Mouse (Mus musculus) kidney, embryonic 15.5 days (tissue): ENCODE measurements at regions not wholly inside any gene's neighbourhood (a gene's known extent, or its start where the extent isn't known, plus 50 kb on each side); places are given as distances from the start of the nearest gene placed in this dataset.
A peak's percentile ranks its signal among the peaks of the same experiment; 100 is the strongest.

Source experiments
- ATAC-seq: fragments of 200-750 bp; cut with Nextera tagmentation; replicated peaks from 2 replicates; pipeline ENCODE4 v1.8.0; 2017; ENCODE audit warnings: moderate TSS enrichment; ENCODE audit not compliant: low FRiP score
- H3K27ac ChIP-seq: fragments of 300-500 bp; sonication (generic); 2 replicates; pipeline ENCODE4 v1.5.1; 2015; ENCODE audit warnings: mild to moderate bottlenecking, inconsistent platforms
- H3K27me3 ChIP-seq: fragments of 300-500 bp; sonication (generic); 2 replicates; pipeline ENCODE4 v1.6.1; 2015; ENCODE audit warnings: inconsistent platforms
- H3K36me3 ChIP-seq: fragments of 300-500 bp; sonication (generic); 2 replicates; pipeline ENCODE4 v1.6.1; 2015; ENCODE audit warnings: inconsistent platforms
- H3K4me1 ChIP-seq: fragments of 300-500 bp; sonication (generic); 2 replicates; pipeline ENCODE4 v1.6.1; 2015; ENCODE audit warnings: inconsistent platforms
- H3K4me2 ChIP-seq: fragments of 300-500 bp; sonication (generic); 2 replicates; pipeline ENCODE4 v1.6.1; 2015; ENCODE audit warnings: moderate library complexity, mild to moderate bottlenecking, inconsistent platforms
- H3K4me3 ChIP-seq: fragments of 300-500 bp; sonication (generic); replicated peaks from 2 replicates; pipeline ENCODE4 v1.5.1; 2015; ENCODE audit warnings: mild to moderate bottlenecking, inconsistent platforms
- H3K9ac ChIP-seq: fragments of 300-500 bp; sonication (generic); 2 replicates; pipeline ENCODE4 v1.6.1; 2015; ENCODE audit warnings: mild to moderate bottlenecking, inconsistent platforms
- H3K9me3 ChIP-seq: fragments of 300-500 bp; sonication (generic); replicated peaks from 2 replicates; pipeline ENCODE4 v1.6.1; 2016; ENCODE audit warnings: inconsistent platforms
- WGBS: fragments of 180-500 bp; shearing (Covaris S2); methylation state at CpG from one replicate; pipeline ENCODE4 v1.1.7; 2015; ENCODE audit warnings: mixed read lengths; 5-methylcytosine and 5-hydroxymethylcytosine counted together

DNA sequence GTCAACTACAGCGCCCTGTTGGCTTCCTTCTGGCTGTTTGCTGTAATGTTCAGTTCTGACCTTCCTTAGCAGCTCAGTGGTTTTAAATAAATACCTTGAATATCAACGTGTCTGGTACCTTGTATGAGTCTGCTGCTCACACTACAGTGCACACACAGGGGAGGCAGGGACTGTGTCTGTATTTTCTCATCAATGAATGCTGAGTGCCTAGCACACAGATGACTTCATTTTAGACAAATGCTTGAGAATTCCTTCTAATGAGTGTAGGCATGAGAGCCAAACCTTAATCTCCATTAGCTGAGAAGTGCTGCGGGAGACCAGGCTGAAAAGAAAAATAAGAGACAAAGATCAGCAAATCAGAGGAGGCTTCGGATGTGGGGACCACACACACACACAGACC is 162.0 kb upstream of the Hmga2 start:
- Histone ChIP-seq H3K9me3 (no peaks in the 10 kb centered on the region), H3K9ac (no peak overlapping the region), H3K4me3 (no peak overlapping the region), H3K36me3 (no peaks in the 10 kb centered on the region), H3K27me3 (no peaks in the 10 kb centered on the region), H3K4me1 (peaks cover 25% of the 10 kb centered on the region; the same call in 1 of the 2 replicates), H3K4me2 (no peak overlapping the region), H3K27ac (no peak overlapping the region)
- WGBS, result 61% methylated on average over 4 of the region's 4 CpGs
- ATAC-seq, result no peak

DNA sequence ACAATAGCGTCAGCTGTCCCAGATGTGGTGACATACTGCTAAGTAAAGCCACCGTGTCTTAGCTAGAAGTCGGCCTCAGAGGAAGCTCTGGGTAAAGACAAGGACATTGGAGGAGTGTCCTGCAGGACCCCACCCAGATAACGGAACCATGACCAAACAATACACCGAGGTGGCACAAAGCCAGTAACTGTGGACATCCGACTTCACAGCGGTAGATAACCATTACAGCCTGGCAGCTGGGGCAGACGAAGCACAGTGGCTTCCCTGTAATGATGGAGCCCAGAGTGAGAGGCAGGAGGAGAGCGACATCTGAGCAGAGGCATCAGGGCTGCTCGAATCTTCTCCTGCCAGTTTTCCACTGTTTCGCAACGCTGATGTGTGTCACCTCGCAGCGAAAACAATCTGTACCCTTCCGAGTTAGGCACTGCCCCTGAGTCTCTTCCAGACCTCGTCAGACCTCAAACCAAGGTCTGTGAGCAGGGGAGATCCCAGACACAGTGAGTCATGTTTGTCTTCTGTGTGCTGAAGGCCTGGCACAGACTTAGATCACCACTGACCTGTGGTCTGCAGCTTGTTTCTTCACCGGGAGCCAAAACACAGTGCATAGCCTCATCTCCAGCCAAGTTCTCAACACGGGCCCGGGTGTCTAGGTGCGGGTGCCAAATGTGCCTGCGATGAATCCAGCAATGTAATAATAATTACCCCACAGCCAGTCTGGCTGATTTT is 159.7 kb upstream of the Hmga2 start:
- ATAC-seq, result no peak
- Histone ChIP-seq H3K4me2 (no peak overlapping the region), H3K27ac (no peak overlapping the region), H3K4me3 (no peak overlapping the region), H3K9me3 (no peaks in the 10 kb centered on the region), H3K27me3 (no peaks in the 10 kb centered on the region), H3K9ac (no peak overlapping the region), H3K36me3 (no peaks in the 10 kb centered on the region), H3K4me1 (peaks cover 23% of the 10 kb centered on the region; the same call in 1 of the 2 replicates)
- 58% methylated on average over 21 of the region's 21 CpGs for WGBS

DNA sequence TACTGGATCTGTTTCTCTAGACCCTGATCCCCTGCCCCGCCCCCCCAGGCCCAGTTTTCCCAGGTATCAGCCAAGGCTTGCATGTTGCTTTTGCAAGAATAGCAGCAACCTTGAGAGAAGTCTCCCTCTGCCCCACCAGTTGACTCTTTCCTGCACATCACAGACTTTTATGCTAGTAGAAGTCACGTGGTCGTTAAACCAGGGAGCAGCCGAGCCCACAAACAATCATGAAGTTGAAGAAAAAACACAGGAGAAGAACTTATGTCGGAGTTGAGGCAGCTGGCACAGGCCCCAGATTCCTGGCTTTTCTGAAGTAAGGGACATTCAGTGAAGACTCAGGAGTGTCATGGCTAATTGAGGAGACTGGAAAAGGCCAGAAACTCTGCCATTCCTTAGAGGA is 158.9 kb upstream of the Hmga2 start:
- Histone ChIP-seq H3K9me3 (no peaks in the 10 kb centered on the region), H3K36me3 (no peaks in the 10 kb centered on the region), H3K9ac (no peak overlapping the region), H3K27ac (no peak overlapping the region), H3K4me2 (no peak overlapping the region), H3K4me3 (no peak overlapping the region), H3K27me3 (no peaks in the 10 kb centered on the region), H3K4me1 (peaks cover 18% of the 10 kb centered on the region; the same call in 1 of the 2 replicates)
- ATAC-seq, result no peak
- 55% methylated on average over 5 of the region's 5 CpGs for WGBS

DNA sequence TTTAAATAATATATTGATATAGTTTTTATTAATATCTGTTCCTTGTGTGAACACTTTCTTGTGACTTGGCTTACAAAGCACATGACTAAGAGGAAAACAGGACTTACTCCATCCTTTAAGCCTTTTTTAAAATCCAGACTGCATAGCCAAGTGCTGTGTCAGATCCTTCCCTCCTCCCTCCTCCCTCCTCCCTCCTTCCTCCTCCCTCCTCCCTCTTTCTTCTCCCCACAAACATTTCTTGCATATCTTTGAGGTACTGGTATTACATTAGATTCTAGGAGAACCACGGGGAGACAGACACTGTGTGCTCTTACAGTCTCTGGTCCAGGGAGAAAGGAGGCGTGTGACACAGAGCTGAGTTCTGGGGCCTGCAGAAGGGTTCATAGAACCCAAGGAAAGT is 155.8 kb upstream of the Hmga2 start:
- WGBS, result 72% methylated on average over 2 of the region's 2 CpGs
- Histone ChIP-seq H3K27me3 (no peaks in the 10 kb centered on the region), H3K4me1 (peaks cover 15% of the 10 kb centered on the region; the same call in 1 of the 2 replicates), H3K36me3 (no peaks in the 10 kb centered on the region), H3K9me3 (no peaks in the 10 kb centered on the region), H3K27ac (no peak overlapping the region), H3K9ac (no peak overlapping the region), H3K4me2 (no peak overlapping the region), H3K4me3 (no peak overlapping the region)
- ATAC-seq, result no peak

DNA sequence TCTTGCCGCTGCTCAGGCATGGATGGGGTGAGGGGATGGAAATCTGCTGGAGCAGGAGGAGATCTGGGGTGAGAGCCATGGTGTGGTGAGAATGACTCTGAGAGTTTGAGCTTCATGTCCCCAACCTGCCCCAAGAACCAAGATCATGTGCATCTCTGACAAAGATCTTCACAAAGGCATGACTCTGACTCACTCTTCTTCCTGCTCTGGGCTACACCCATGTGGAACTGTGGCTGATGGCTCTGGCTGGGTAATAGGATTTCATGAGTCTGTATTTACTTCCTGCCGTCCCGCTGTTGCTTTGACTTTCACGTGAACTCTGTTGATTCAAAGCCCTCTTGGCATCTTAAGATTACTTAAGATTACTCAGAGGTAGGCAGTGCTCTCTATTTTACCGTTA is 151.8 kb upstream of the Hmga2 start:
- H3K27me3 ChIP-seq, result no peaks in the 10 kb centered on the region
- H3K9ac ChIP-seq, result no peak overlapping the region
- no peak overlapping the region for H3K27ac ChIP-seq
- H3K36me3 ChIP-seq, result no peaks in the 10 kb centered on the region
- ATAC-seq, result no peak
- 73% methylated on average over 5 of the region's 5 CpGs for WGBS
- no peaks in the 10 kb centered on the region for H3K9me3 ChIP-seq
- peaks cover 7% of the 10 kb centered on the region; the same call in 1 of the 2 replicates for H3K4me1 ChIP-seq
- H3K4me2 ChIP-seq, result no peak overlapping the region
- no peak overlapping the region for H3K4me3 ChIP-seq

DNA sequence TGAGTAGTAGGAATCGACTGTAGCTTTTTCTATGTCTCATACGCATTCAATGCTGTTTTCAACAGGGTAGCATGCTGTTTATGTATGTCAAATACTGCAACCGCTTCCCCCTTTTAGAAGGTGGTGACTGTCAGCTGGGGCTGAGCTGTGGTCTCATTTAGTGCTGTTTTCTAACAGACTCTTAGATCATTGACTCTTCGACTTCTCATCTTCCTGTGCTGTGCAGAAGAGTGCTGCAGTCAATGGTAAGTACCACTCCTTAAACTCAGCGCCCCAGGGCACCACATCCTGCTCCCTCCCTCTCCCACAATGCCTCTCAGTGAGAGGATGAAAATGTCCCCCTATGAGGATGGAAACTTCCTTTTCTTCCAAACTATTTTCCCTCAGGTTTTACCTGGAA is 149.2 kb upstream of the Hmga2 start:
- Histone ChIP-seq H3K36me3 (no peaks in the 10 kb centered on the region), H3K27me3 (no peaks in the 10 kb centered on the region), H3K27ac (no peak overlapping the region), H3K4me3 (no peak overlapping the region), H3K4me2 (no peak overlapping the region), H3K9me3 (no peaks in the 10 kb centered on the region), H3K9ac (no peak overlapping the region), H3K4me1 (peaks cover 4% of the 10 kb centered on the region; the same call in 1 of the 2 replicates)
- WGBS, result 80% methylated on average over 5 of the region's 5 CpGs
- ATAC-seq, result no peak

DNA sequence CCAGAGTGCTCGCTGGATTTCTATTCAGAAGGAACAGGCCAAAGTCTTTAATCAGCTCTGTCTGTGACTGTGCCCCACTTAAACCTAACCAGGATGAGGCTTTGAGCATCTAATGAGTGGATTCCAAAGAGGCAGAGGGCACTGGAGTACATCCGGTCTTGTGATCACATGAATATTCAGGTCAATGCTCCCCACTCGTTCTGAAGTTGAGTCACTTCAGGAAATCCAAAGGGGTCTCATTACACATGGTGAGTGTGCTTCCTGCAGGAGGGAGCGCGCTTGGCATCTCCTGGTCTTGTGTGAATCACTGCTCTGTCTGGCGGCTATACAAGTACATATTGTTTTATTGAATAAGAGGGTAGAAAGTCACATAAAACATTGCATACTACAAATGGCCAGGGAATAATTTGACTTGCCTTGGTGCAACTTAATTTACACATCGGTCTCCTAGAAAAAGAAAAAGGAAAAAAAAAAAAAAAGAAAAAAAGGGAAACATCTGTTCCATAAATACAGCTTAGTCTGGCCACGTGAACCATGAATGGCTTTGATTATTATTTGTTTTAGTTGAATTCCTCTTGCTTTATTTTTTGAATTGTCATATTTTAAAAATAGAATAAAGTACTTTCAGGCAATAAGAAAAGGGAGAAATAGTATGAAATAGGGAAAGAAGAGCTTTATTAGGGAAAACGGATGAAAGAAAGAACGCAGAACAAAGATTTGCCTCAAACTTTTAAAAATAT is 148.1 kb upstream of the Hmga2 start:
- Histone ChIP-seq H3K4me1 (peaks cover 4% of the 10 kb centered on the region; the same call in 1 of the 2 replicates), H3K4me3 (no peak overlapping the region), H3K9ac (no peak overlapping the region), H3K27ac (no peak overlapping the region), H3K9me3 (no peaks in the 10 kb centered on the region), H3K4me2 (no peak overlapping the region), H3K36me3 (no peaks in the 10 kb centered on the region), H3K27me3 (no peaks in the 10 kb centered on the region)
- ATAC-seq, result no peak
- WGBS, result 48% methylated on average over 10 of the region's 10 CpGs

DNA sequence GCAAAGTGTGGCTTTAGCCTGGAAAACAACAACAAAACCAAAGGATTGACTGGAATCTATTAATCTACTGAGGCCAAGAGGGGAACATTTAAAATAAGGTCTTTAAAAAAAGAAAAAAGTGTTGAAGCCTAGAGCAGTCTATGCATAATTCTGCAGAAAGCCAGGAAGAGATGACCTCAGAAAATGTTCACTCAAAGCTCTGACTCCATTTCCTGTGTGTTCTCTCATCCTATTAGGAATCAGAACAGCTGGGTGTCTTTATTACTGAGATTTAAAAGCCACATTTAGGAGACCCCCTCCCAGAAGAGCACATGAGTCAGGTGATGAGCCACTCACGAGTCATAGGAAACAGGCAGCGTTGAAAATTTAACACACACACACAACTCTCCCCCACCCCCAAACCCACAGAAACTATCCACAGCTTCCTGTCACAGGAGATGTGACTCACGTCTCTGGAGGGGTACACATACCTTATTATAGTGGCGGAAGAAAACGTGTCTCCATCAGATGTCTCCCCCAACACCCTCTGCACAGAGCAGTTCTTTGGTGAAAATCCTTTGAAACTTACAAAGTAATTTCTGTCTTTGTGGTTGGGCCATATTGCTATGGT is 140.2 kb upstream of the Hmga2 start:
- H3K9ac ChIP-seq, result no peak overlapping the region
- no peak overlapping the region for H3K4me2 ChIP-seq
- WGBS, result 51% methylated on average over 5 of the region's 5 CpGs
- H3K27ac ChIP-seq, result peak overlapping the region; percentile 32; the same call in 1 of the 2 replicates
- H3K36me3 ChIP-seq, result no peaks in the 10 kb centered on the region
- H3K27me3 ChIP-seq, result no peaks in the 10 kb centered on the region
- H3K9me3 ChIP-seq, result no peaks in the 10 kb centered on the region
- peaks cover 24% of the 10 kb centered on the region for H3K4me1 ChIP-seq
- no peak overlapping the region for H3K4me3 ChIP-seq
- no peak for ATAC-seq

DNA sequence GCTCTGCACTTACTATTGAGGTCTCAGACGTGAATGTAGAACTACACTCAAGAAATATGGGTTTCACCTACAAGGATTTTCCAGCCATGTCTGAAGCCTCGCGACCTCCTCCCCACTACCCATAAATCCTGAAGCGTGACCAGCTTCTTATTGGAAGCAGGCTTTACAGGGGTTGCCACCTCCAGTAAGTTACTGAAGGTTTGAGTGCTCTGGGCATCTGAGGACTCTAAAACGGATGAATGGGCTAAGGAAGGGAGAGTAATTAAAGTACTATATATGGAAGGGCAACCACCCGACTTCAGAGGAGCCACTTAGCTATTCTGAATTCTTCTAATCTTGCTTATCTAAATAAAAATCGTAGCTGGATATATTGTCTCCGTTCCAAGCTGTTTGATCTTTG is 136.1 kb upstream of the Hmga2 start:
- Histone ChIP-seq H3K27me3 (no peaks in the 10 kb centered on the region), H3K4me3 (no peak overlapping the region), H3K36me3 (no peaks in the 10 kb centered on the region), H3K9me3 (no peaks in the 10 kb centered on the region), H3K27ac (no peak overlapping the region), H3K4me2 (no peak overlapping the region), H3K9ac (no peak overlapping the region), H3K4me1 (peaks cover 27% of the 10 kb centered on the region)
- peak; percentile 87 for ATAC-seq
- WGBS, result 11% methylated on average over 8 of the region's 8 CpGs

DNA sequence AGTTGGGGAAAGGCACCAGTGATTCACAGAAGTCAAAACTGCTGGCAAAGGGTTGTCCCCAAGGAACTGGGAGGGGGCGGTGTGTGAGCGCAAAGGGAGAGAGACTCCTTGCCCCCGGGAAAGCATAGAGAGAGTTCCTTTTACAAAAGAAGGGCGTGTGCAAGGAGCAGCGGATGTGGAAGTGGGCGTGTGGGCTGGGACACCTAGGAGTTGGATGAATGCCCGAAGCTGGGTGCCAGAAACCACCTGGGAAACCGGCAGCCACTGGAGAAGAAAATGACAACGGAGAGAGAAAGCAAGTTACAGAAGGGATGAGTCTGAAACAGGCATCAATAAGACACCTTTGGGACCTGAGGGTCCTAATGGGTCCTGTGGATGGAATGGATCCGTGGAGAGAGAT is 133.8 kb upstream of the Hmga2 start:
- 73% methylated on average over 10 of the region's 10 CpGs for WGBS
- H3K27ac ChIP-seq, result no peak overlapping the region
- no peak for ATAC-seq

DNA sequence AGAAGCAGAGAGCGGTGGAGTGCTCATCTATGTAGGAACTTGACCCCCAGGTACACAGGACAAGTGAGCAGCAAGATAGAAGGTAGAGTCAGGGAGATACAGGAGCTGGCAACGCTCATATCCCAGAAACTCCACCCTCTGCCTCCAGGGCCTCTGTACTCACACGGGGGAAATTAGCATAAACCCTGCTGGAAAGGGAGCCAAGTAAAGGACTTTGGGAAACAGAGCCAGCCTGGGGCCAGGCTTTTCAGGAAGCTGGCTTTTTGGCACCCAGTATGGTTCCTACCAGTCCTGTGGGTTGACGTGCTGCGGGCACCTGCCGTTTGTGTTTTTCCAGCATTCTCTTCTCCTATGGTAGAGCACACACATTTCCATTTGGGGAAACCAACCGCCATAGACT is 128.2 kb upstream of the Hmga2 start:
- no peaks in the 10 kb centered on the region for H3K36me3 ChIP-seq
- H3K4me1 ChIP-seq, result no peaks in the 10 kb centered on the region
- H3K4me2 ChIP-seq, result no peak overlapping the region
- H3K9ac ChIP-seq, result no peak overlapping the region
- 59% methylated on average over 7 of the region's 7 CpGs for WGBS
- H3K9me3 ChIP-seq, result no peaks in the 10 kb centered on the region
- no peak overlapping the region for H3K27ac ChIP-seq
- no peaks in the 10 kb centered on the region for H3K27me3 ChIP-seq
- no peak for ATAC-seq
- H3K4me3 ChIP-seq, result no peak overlapping the region

More for the DNA sequence above, 133.8 kb upstream of the Hmga2 start:
- H3K36me3 ChIP-seq, result no peaks in the 10 kb centered on the region
- peaks cover 19% of the 10 kb centered on the region for H3K4me1 ChIP-seq
- H3K27me3 ChIP-seq, result no peaks in the 10 kb centered on the region
- H3K9me3 ChIP-seq, result no peaks in the 10 kb centered on the region
- H3K4me2 ChIP-seq, result no peak overlapping the region
- no peak overlapping the region for H3K9ac ChIP-seq
- no peak overlapping the region for H3K4me3 ChIP-seq

DNA sequence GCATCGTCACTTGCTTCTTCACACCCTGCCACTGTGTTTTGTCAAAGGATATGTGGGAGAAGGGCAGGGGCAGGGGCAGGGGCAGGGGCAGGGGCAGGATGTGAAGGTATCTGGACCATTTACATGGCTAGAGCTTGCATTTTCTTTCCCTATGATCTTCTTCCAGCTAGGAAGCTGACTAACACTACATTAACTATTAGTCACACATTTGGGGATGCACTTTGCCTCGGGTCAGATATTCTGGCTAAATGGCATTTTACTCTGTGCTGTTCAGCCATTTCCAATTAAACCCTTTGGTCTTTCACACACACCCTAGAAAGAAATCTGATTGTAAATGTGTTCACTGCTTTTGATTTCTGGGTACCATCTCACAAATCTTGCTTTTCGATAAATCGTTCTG is 126.9 kb upstream of the Hmga2 start:
- Histone ChIP-seq H3K27ac (no peak overlapping the region), H3K4me1 (no peaks in the 10 kb centered on the region), H3K36me3 (no peaks in the 10 kb centered on the region), H3K27me3 (no peaks in the 10 kb centered on the region), H3K4me3 (no peak overlapping the region), H3K9me3 (no peaks in the 10 kb centered on the region), H3K4me2 (no peak overlapping the region), H3K9ac (no peak overlapping the region)
- 85% methylated on average over 4 of the region's 4 CpGs for WGBS
- no peak for ATAC-seq
